ENCODE assay signal across 10 mouse cellular contexts in the genomic region with DNA sequence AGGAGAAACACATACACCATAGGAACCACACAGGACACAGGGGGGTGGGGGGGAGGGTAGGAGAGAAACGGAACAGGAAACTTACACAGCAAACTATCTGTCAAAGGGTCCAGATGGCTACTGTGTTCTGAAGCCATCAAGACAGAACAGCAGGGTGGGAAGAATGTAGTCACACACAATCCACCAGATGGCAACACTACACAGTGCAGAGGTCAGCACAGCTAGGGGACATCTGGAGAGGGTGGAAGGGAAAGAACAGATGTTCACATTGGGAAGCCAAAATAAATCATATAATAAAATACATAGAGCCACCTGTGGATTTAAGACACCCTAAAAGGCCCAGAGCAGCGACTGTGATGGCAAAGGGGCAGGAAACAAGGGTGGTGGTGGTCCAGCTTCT. TPM values are rescaled to one million over a fixed set of nuclear protein-coding genes. Genes with fewer than 3 reads are reported as not detected.
DNase-seq lines count a peak whose midpoint lies in the region; ATAC-seq and TF ChIP-seq lines count a peak whose summit lies in the region.
"Had no signal": no experiment of that assay in that cellular context is flagged by ENCODE, and none has a peak within 500 bp of the region (broad histone marks: within the 10 kb centered on the region; RNA-seq: fewer than 3 reads in every experiment).

No protein-coding gene starts in this region.

- no peak overlapping the region for H3K4me3 ChIP-seq in forebrain, embryonic 14.5 days (ENCODE audit: low read depth, low read length)
- H3K4me3 ChIP-seq in forebrain, embryonic 15.5 days: no peak overlapping the region
- no peak overlapping the region for H3K4me3 ChIP-seq in liver, postnatal 0 days (ENCODE audit: low read depth, low read length)
- H3K4me3 ChIP-seq: liver, embryonic 13.5 days had no signal

- WGBS in forebrain, embryonic 14.5 days: 62% methylated on average over 2 of the region's 2 CpGs
- WGBS in forebrain, embryonic 15.5 days: 58% methylated on average over 2 of the region's 2 CpGs
- 52% methylated on average over 2 of the region's 2 CpGs for WGBS in liver, postnatal 0 days (ENCODE audit: insufficient replicate concordance)

- no peak for ATAC-seq in forebrain, embryonic 14.5 days
- ATAC-seq in forebrain, embryonic 15.5 days (replicated peaks): no peak
- ATAC-seq in granulocyte monocyte progenitor cell, adult 5-6 weeks (replicated peaks; ENCODE audit: poor library complexity, severe bottlenecking): peak; percentile 44; the same call in 1 of the 2 replicates
- peak; percentile 57; the same call in 1 of the 2 replicates for ATAC-seq in liver, postnatal 0 days

- H3K27me3 ChIP-seq in forebrain, embryonic 14.5 days (replicated peaks; ENCODE audit: control insufficient read depth, insufficient read depth, low read length): no peaks in the 10 kb centered on the region
- H3K27me3 ChIP-seq in forebrain, embryonic 15.5 days: no peaks in the 10 kb centered on the region
- no peaks in the 10 kb centered on the region for H3K27me3 ChIP-seq in liver, postnatal 0 days (ENCODE audit: insufficient read depth, low read length)
- H3K27me3 ChIP-seq: liver, embryonic 13.5 days had no signal

- H3K9me3 ChIP-seq in forebrain, embryonic 14.5 days (replicated peaks; ENCODE audit: control insufficient read depth, low read length): no peaks in the 10 kb centered on the region
- no peaks in the 10 kb centered on the region for H3K9me3 ChIP-seq in forebrain, embryonic 15.5 days
- H3K9me3 ChIP-seq in liver, postnatal 0 days (ENCODE audit: low read length): no peaks in the 10 kb centered on the region
- H3K9me3 ChIP-seq: liver, embryonic 13.5 days had no signal

- H3K36me3 ChIP-seq in forebrain, embryonic 14.5 days (ENCODE audit: control insufficient read depth, insufficient read depth, low read length): no peaks in the 10 kb centered on the region
- no peaks in the 10 kb centered on the region for H3K36me3 ChIP-seq in forebrain, embryonic 15.5 days
- peaks cover 3% of the 10 kb centered on the region; the same call in 1 of the 2 replicates for H3K36me3 ChIP-seq in liver, postnatal 0 days (replicated peaks; ENCODE audit: insufficient read depth, low read length)
- H3K36me3 ChIP-seq: liver, embryonic 13.5 days had no signal

- no peak for TF ChIP-seq EP300 in liver, postnatal 0 days (IDR thresholded peaks at IDR 0.05; ENCODE audit: low read depth)

- no peaks in the 10 kb centered on the region for H3K4me1 ChIP-seq in forebrain, embryonic 14.5 days (ENCODE audit: control insufficient read depth, insufficient read depth, low read length)
- H3K4me1 ChIP-seq in forebrain, embryonic 15.5 days: no peaks in the 10 kb centered on the region
- no peaks in the 10 kb centered on the region for H3K4me1 ChIP-seq in liver, postnatal 0 days (ENCODE audit: insufficient read depth)
- H3K4me1 ChIP-seq: liver, embryonic 13.5 days had no signal

- no peak overlapping the region for H3K9ac ChIP-seq in forebrain, embryonic 14.5 days (ENCODE audit: low read length)
- no peak overlapping the region for H3K9ac ChIP-seq in forebrain, embryonic 15.5 days (replicated peaks)
- H3K9ac ChIP-seq in liver, postnatal 0 days (replicated peaks): no peak overlapping the region
- H3K9ac ChIP-seq: liver, embryonic 13.5 days had no signal

- no peak overlapping the region for H3K4me2 ChIP-seq in forebrain, embryonic 14.5 days (ENCODE audit: low read length)
- H3K4me2 ChIP-seq in forebrain, embryonic 15.5 days (replicated peaks): no peak overlapping the region
- H3K4me2 ChIP-seq in liver, postnatal 0 days (ENCODE audit: low read depth, low read length): no peak overlapping the region
- H3K4me2 ChIP-seq: liver, embryonic 13.5 days had no signal

- no peak overlapping the region for H3K27ac ChIP-seq in forebrain, embryonic 14.5 days (ENCODE audit: low read depth, low read length)
- H3K27ac ChIP-seq in forebrain, embryonic 15.5 days (replicated peaks): no peak overlapping the region
- H3K27ac ChIP-seq in liver, postnatal 0 days (ENCODE audit: low read depth): no peak overlapping the region
- H3K27ac ChIP-seq: liver, embryonic 13.5 days had no signal

- DNase-seq in forebrain, embryonic 14.5 days (ENCODE audit: low spot score): peak; percentile 6
- peak; percentile 44 for DNase-seq in A20 (ENCODE audit: low read depth, low spot score)
- DNase-seq in liver, postnatal 0 days: no peak
- DNase-seq in T-cell, adult 2 months (ENCODE audit: low spot score): no peak
- no peak for DNase-seq in urinary bladder, adult 18-20 months (ENCODE audit: low spot score in 2 of 2)
- no peak for DNase-seq in urinary bladder, postnatal 36 days (ENCODE audit: low spot score in 2 of 2)
- DNase-seq: cerebellum, adult 8-10 months; liver, embryonic 13.5 days had no signal

- peak; percentile 49 for TF ChIP-seq CTCF in liver, postnatal 0 days (IDR thresholded peaks at IDR 0.05; ENCODE audit: low read depth)

RNA-seq across cellular contexts. Expression of a gene that starts 43.6 kb away (rescaled TPM):
- 17.5 and 18.1 TPM in 2 replicates for polyA plus RNA-seq in forebrain, embryonic 14.5 days (2014; fragmentation: Nextera tagmentation; extraction: Ambion mirVana)
- polyA plus RNA-seq in forebrain, embryonic 15.5 days (2015; fragmentation: Nextera tagmentation; extraction: Ambion mirVana): 17.1 and 18.2 TPM in 2 replicates
- 6.7 and 7.5 TPM in 2 replicates for total RNA-seq in granulocyte monocyte progenitor cell, adult 5-6 weeks (2014; fragmentation: Nextera tagmentation)
- 1.7 and 7.7 TPM in 2 replicates for total RNA-seq in granulocyte monocyte progenitor cell, adult 5-6 weeks (2017)
- 9.0 and 11.9 TPM in 2 replicates for polyA plus RNA-seq in liver, postnatal 0 days (2015; fragmentation: Nextera tagmentation; extraction: Ambion mirVana)

RNA-seq across cellular contexts. Expression of a gene that starts 52.2 kb away (rescaled TPM):
- 13.0 and 15.0 TPM in 2 replicates for polyA plus RNA-seq in forebrain, embryonic 14.5 days (2014; fragmentation: Nextera tagmentation; extraction: Ambion mirVana)
- 12.7 and 14.4 TPM in 2 replicates for polyA plus RNA-seq in forebrain, embryonic 15.5 days (2015; fragmentation: Nextera tagmentation; extraction: Ambion mirVana)
- total RNA-seq in granulocyte monocyte progenitor cell, adult 5-6 weeks (2014; fragmentation: Nextera tagmentation): 23.9 and 35.8 TPM in 2 replicates
- 45.3 and 50.9 TPM in 2 replicates for total RNA-seq in granulocyte monocyte progenitor cell, adult 5-6 weeks (2017)
- 9.8 and 11.7 TPM in 2 replicates for polyA plus RNA-seq in liver, postnatal 0 days (2015; fragmentation: Nextera tagmentation; extraction: Ambion mirVana)

Comparison
In these comparisons a context has a peak if more than half of its experiments do, and no peak if none do; other contexts are left out.
1. ATAC-seq: peak in granulocyte monocyte progenitor cell, adult 5-6 weeks (single experiment) and liver, postnatal 0 days (single experiment); none in forebrain, embryonic 14.5 days (single experiment) and forebrain, embryonic 15.5 days (single experiment).
2. DNase-seq: peak in forebrain, embryonic 14.5 days (single experiment) and A20 (single experiment); none in liver, postnatal 0 days (single experiment), T-cell, adult 2 months (single experiment), urinary bladder, adult 18-20 months (0 of 2) and urinary bladder, postnatal 36 days (0 of 2).